ENCODE assay signal across 19 mouse cellular contexts in the genomic region with DNA sequence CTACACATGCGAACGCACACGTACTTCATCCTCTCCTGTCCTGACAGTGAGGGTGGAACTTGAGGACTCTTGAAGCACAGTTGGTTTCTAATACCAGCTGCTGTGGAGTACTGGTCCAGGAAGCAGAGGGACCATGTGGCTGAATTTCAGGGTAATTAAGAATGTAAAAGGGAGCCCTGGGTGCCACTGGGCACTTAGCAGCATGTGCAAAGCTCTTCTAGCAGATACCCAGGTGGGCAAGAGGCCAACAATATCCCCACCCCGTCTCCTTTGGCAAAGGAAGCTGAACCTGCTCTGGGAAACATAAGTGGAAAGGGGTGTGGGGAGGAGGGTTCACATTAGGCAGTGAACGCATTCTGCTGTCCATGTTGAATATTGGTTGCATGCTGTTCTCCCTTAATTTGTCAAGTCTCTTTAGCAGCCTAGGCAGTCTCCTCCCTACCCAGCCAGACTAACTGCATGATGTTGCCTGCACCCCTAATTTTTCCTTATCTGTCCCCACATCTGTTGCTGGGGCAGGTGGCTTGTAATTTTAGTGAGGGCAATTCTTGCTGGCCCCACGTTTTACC.
A peak's percentile ranks its signal among the peaks of the same experiment; 100 is the strongest.
DNase-seq lines count a peak whose midpoint lies in the region; ATAC-seq lines count a peak whose summit lies in the region.
"Had no signal": no experiment of that assay in that cellular context is flagged by ENCODE, and none has a peak within 500 bp of the region (broad histone marks: within the 10 kb centered on the region; RNA-seq: fewer than 3 reads in every experiment).

No protein-coding gene starts in this region.

- peak overlapping the region; percentile 44; the same call in 1 of the 2 replicates for H3K27ac ChIP-seq in forebrain, embryonic 14.5 days (ENCODE audit: low read depth, low read length)
- H3K27ac ChIP-seq in forebrain, embryonic 12.5 days = no peak overlapping the region
- H3K27ac ChIP-seq in neural tube, embryonic 14.5 days (ENCODE audit: low read depth, low read length) = no peak overlapping the region
- no peak overlapping the region for H3K27ac ChIP-seq in neural tube, embryonic 15.5 days (replicated peaks)
- H3K27ac ChIP-seq: heart, embryonic 10.5 days; kidney, postnatal 0 days; layer of hippocampus, adult 2 months; limb, embryonic 13.5 days; liver, embryonic 15.5 days; macrophage; midbrain, embryonic 12.5 days had no signal

- WGBS in forebrain, embryonic 14.5 days = 63% methylated on average over 6 of the region's 6 CpGs
- WGBS in forebrain, embryonic 12.5 days = 77% methylated on average over 6 of the region's 6 CpGs
- 61% methylated on average over 6 of the region's 6 CpGs for WGBS in neural tube, embryonic 14.5 days
- WGBS in neural tube, embryonic 15.5 days = 57% methylated on average over 6 of the region's 6 CpGs

- no peak overlapping the region for H3K9ac ChIP-seq in forebrain, embryonic 14.5 days (ENCODE audit: low read length)
- H3K9ac ChIP-seq in forebrain, embryonic 12.5 days = no peak overlapping the region
- no peak overlapping the region for H3K9ac ChIP-seq in neural tube, embryonic 14.5 days (replicated peaks; ENCODE audit: low read depth, low read length)
- no peak overlapping the region for H3K9ac ChIP-seq in neural tube, embryonic 15.5 days (replicated peaks)
- H3K9ac ChIP-seq: limb, embryonic 13.5 days; liver, embryonic 15.5 days; midbrain, embryonic 12.5 days had no signal

- peak; percentile 66; the same call in 1 of the 2 replicates for ATAC-seq in forebrain, embryonic 14.5 days
- ATAC-seq in forebrain, embryonic 12.5 days (ENCODE audit: low FRiP score) = no peak
- ATAC-seq in neural tube, embryonic 14.5 days (ENCODE audit: low read depth) = peak; percentile 38; the same call in 1 of the 2 replicates
- no peak; the same call in 1 of the 2 replicates for ATAC-seq in neural tube, embryonic 15.5 days (ENCODE audit: low FRiP score)

- H3K4me3 ChIP-seq in forebrain, embryonic 14.5 days (ENCODE audit: low read depth, low read length) = no peak overlapping the region
- no peak overlapping the region for H3K4me3 ChIP-seq in forebrain, embryonic 12.5 days (replicated peaks)
- no peak overlapping the region for H3K4me3 ChIP-seq in neural tube, embryonic 14.5 days (ENCODE audit: low read depth, low read length)
- H3K4me3 ChIP-seq in neural tube, embryonic 15.5 days (replicated peaks) = no peak overlapping the region
- H3K4me3 ChIP-seq: heart, embryonic 10.5 days; layer of hippocampus, adult 2 months; limb, embryonic 13.5 days; liver, embryonic 15.5 days; midbrain, embryonic 12.5 days had no signal

- intact Hi-C loops in left cerebral cortex, postnatal 4 days (cut with DNase I) = no loop called here

- peak; percentile 74 for DNase-seq in forebrain, embryonic 14.5 days (ENCODE audit: low spot score)
- peak; percentile 95 for DNase-seq in left cerebral cortex, postnatal 4 days
- DNase-seq in left cerebral cortex, adult 8-10 months (ENCODE audit: low spot score in 2 of 2) = no peak
- no peak for DNase-seq in right cerebral cortex, postnatal 10 days (ENCODE audit: low spot score in 2 of 2)
- DNase-seq in frontal cortex, postnatal 14 days (ENCODE audit: low spot score in 2 of 2) = no peak
- DNase-seq: adrenal gland, postnatal 10 days; cerebellum, adult 2 months; gastrocnemius, postnatal 14 days; kidney, adult 11 months had no signal

- peaks cover 9% of the 10 kb centered on the region for H3K4me1 ChIP-seq in forebrain, embryonic 14.5 days (ENCODE audit: control insufficient read depth, insufficient read depth, low read length)
- H3K4me1 ChIP-seq in forebrain, embryonic 12.5 days = peaks cover 4% of the 10 kb centered on the region; the same call in 1 of the 2 replicates
- no peaks in the 10 kb centered on the region for H3K4me1 ChIP-seq in neural tube, embryonic 14.5 days (ENCODE audit: control insufficient read depth, insufficient read depth, low read length)
- H3K4me1 ChIP-seq in neural tube, embryonic 15.5 days = peaks cover 8% of the 10 kb centered on the region
- H3K4me1 ChIP-seq: heart, embryonic 10.5 days; liver, embryonic 15.5 days; midbrain, embryonic 12.5 days had no signal

- no peaks in the 10 kb centered on the region for H3K9me3 ChIP-seq in forebrain, embryonic 14.5 days (replicated peaks; ENCODE audit: control insufficient read depth, low read length)
- H3K9me3 ChIP-seq in forebrain, embryonic 12.5 days = no peaks in the 10 kb centered on the region
- no peaks in the 10 kb centered on the region for H3K9me3 ChIP-seq in neural tube, embryonic 14.5 days (ENCODE audit: control insufficient read depth, low read length)
- no peaks in the 10 kb centered on the region for H3K9me3 ChIP-seq in neural tube, embryonic 15.5 days (replicated peaks)
- H3K9me3 ChIP-seq: heart, embryonic 10.5 days; limb, embryonic 13.5 days; liver, embryonic 15.5 days; midbrain, embryonic 12.5 days had no signal

- no peaks in the 10 kb centered on the region for H3K27me3 ChIP-seq in forebrain, embryonic 14.5 days (replicated peaks; ENCODE audit: control insufficient read depth, insufficient read depth, low read length)
- no peaks in the 10 kb centered on the region for H3K27me3 ChIP-seq in forebrain, embryonic 12.5 days
- no peaks in the 10 kb centered on the region for H3K27me3 ChIP-seq in neural tube, embryonic 14.5 days (ENCODE audit: control insufficient read depth, insufficient read depth, low read length)
- H3K27me3 ChIP-seq in neural tube, embryonic 15.5 days (replicated peaks) = no peaks in the 10 kb centered on the region
- H3K27me3 ChIP-seq: limb, embryonic 13.5 days; liver, embryonic 15.5 days; midbrain, embryonic 12.5 days had no signal

- H3K36me3 ChIP-seq in forebrain, embryonic 14.5 days (ENCODE audit: control insufficient read depth, insufficient read depth, low read length) = no peaks in the 10 kb centered on the region
- no peaks in the 10 kb centered on the region for H3K36me3 ChIP-seq in forebrain, embryonic 12.5 days (replicated peaks)
- H3K36me3 ChIP-seq in neural tube, embryonic 14.5 days (ENCODE audit: control insufficient read depth, insufficient read depth, low read length) = no peaks in the 10 kb centered on the region
- H3K36me3 ChIP-seq in neural tube, embryonic 15.5 days = no peaks in the 10 kb centered on the region
- H3K36me3 ChIP-seq: heart, embryonic 10.5 days; limb, embryonic 13.5 days; liver, embryonic 15.5 days; midbrain, embryonic 12.5 days had no signal

- H3K4me2 ChIP-seq in forebrain, embryonic 14.5 days (ENCODE audit: low read length) = no peak overlapping the region
- H3K4me2 ChIP-seq in forebrain, embryonic 12.5 days = no peak overlapping the region
- H3K4me2 ChIP-seq in neural tube, embryonic 14.5 days (ENCODE audit: low read depth, low read length) = no peak overlapping the region
- H3K4me2 ChIP-seq in neural tube, embryonic 15.5 days = no peak overlapping the region
- H3K4me2 ChIP-seq: limb, embryonic 13.5 days; liver, embryonic 15.5 days; midbrain, embryonic 12.5 days had no signal

Comparison
In these comparisons a context has a peak if more than half of its experiments do, and no peak if none do; other contexts are left out.
1. ATAC-seq: peak in forebrain, embryonic 14.5 days (single experiment) and neural tube, embryonic 14.5 days (single experiment); none in forebrain, embryonic 12.5 days (single experiment) and neural tube, embryonic 15.5 days (single experiment).
2. DNase-seq: peak in forebrain, embryonic 14.5 days (single experiment) and left cerebral cortex, postnatal 4 days (single experiment); none in left cerebral cortex, adult 8-10 months (0 of 2), right cerebral cortex, postnatal 10 days (0 of 2) and frontal cortex, postnatal 14 days (0 of 2).